Mouse (Mus musculus) stomach, postnatal 0 days (tissue): Measurements from ENCODE around the gene Pcdh7. TPM values are rescaled to one million over a fixed set of nuclear protein-coding genes. Genes with fewer than 3 reads are reported as not detected.

Experiments used
- ATAC-seq: fragments of 200-750 bp; cut with Nextera tagmentation; 2 replicates; pipeline ENCODE4 v1.8.0; 2017; ENCODE audit not compliant: low FRiP score, low TSS enrichment
- DNase-seq: peaks from one replicate; pipeline ENCODE4 v3.0.0-alpha.2; 2016; ENCODE audit warnings: low spot score
- H3K27ac ChIP-seq: fragments of 300-500 bp; sonication (generic); replicated peaks from 2 replicates; pipeline ENCODE4 v1.5.1; 2014; ENCODE audit warnings: mild to moderate bottlenecking, control low read depth
- H3K27me3 ChIP-seq: fragments of 300-500 bp; sonication (generic); 2 replicates; pipeline ENCODE4 v1.6.1; 2014; ENCODE audit warnings: low read length; ENCODE audit not compliant: control insufficient read depth, insufficient read depth
- H3K36me3 ChIP-seq: fragments of 300-500 bp; sonication (generic); 2 replicates; pipeline ENCODE4 v1.6.1; 2014; ENCODE audit warnings: low read length, mixed read lengths; ENCODE audit not compliant: control insufficient read depth, insufficient read depth
- H3K4me1 ChIP-seq: fragments of 300-500 bp; sonication (generic); replicated peaks from 2 replicates; pipeline ENCODE4 v1.6.1; 2014; ENCODE audit warnings: antibody characterized with exemption; ENCODE audit not compliant: control insufficient read depth, insufficient read depth
- H3K4me2 ChIP-seq: fragments of 300-500 bp; sonication (generic); replicated peaks from 2 replicates; pipeline ENCODE4 v1.6.1; 2014; ENCODE audit warnings: low read depth, mild to moderate bottlenecking, control low read depth, moderate library complexity
- H3K4me3 ChIP-seq: fragments of 300-500 bp; sonication (generic); 2 replicates; pipeline ENCODE4 v1.5.1; 2014; ENCODE audit warnings: low read depth, low read length, control low read depth
- H3K9ac ChIP-seq: fragments of 300-500 bp; sonication (generic); 2 replicates; pipeline ENCODE4 v1.6.1; 2014; ENCODE audit warnings: mild to moderate bottlenecking, low read length, control low read depth, mixed read lengths
- H3K9me3 ChIP-seq: fragments of 300-500 bp; sonication (generic); 2 replicates; pipeline ENCODE4 v1.6.1; 2016; ENCODE audit warnings: low read length; ENCODE audit not compliant: control insufficient read depth
- CTCF ChIP-seq: IDR thresholded peaks from 2 replicates; pipeline ENCODE4 v1.5.1; 2016; ENCODE audit warnings: antibody characterized with exemption, low read depth, mild to moderate bottlenecking, moderate library complexity
- EP300 ChIP-seq: optimal IDR thresholded peaks from 2 replicates; pipeline ENCODE3; 2016; ENCODE audit warnings: antibody characterized with exemption
- WGBS: fragments of 180-500 bp; shearing (Covaris S2); extraction: QIAGEN DNeasy Blood & Tissue Kit; methylation state at CpG from one replicate; pipeline ENCODE4 v1.1.7; 2014; 5-methylcytosine and 5-hydroxymethylcytosine counted together
- polyA plus RNA-seq: library from polyadenylated mRNA; unstranded; fragments of >200 nt; fragmentation: Nextera tagmentation; extraction: Ambion mirVana; gene quantifications from 2 replicates; pipeline ENCODE4 v1.2.1, GENCODE M21; 2015

Gene Pcdh7
- polyA plus RNA-seq, 1 experiment from 2014 or later, result 6.4 TPM

DNA sequence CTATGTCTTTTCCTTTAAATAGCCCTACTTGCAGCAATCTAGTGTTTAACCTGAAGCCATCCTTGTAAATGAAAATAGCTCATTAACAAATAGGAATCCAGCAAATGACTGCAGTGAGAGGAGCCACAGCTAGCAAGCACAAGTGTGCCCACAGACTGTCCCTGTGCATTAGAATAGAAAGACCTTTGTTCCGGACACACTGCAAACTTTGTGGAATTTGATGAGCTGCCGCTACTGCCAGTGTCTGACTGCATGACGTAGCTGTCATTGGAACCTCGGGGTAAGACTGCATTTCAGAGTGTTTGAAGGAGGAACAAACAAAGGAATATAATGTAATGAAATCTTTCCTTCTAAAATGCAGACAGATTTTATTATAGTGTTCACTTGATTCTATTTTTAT is 326.4 kb downstream of the Pcdh7 start:
- Histone ChIP-seq H3K9me3 (no peaks in the 10 kb centered on the region), H3K4me2 (no peak overlapping the region), H3K36me3 (no peaks in the 10 kb centered on the region), H3K27ac (no peak overlapping the region), H3K4me1 (no peaks in the 10 kb centered on the region), H3K9ac (no peak overlapping the region), H3K4me3 (no peak overlapping the region), H3K27me3 (no peaks in the 10 kb centered on the region)
- WGBS, result 55% methylated on average over 4 of the region's 4 CpGs
- ATAC-seq, result no peak
- no peak for TF ChIP-seq CTCF
- DNase-seq, result no peak

GRCm38 (mm10) chr5:58081054-58081453 is 363.3 kb downstream of the Pcdh7 start:
- no peaks in the 10 kb centered on the region for H3K9me3 ChIP-seq
- no peak for DNase-seq
- no peaks in the 10 kb centered on the region for H3K4me1 ChIP-seq
- TF ChIP-seq EP300 (no peak), CTCF (no peak)
- no peaks in the 10 kb centered on the region for H3K36me3 ChIP-seq
- H3K4me3 ChIP-seq, result no peak overlapping the region
- no peaks in the 10 kb centered on the region for H3K27me3 ChIP-seq
- H3K27ac ChIP-seq, result no peak overlapping the region
- WGBS, result 44% methylated on average over 4 of the region's 4 CpGs
- H3K4me2 ChIP-seq, result no peak overlapping the region
- no peak for ATAC-seq
- no peak overlapping the region for H3K9ac ChIP-seq

DNA sequence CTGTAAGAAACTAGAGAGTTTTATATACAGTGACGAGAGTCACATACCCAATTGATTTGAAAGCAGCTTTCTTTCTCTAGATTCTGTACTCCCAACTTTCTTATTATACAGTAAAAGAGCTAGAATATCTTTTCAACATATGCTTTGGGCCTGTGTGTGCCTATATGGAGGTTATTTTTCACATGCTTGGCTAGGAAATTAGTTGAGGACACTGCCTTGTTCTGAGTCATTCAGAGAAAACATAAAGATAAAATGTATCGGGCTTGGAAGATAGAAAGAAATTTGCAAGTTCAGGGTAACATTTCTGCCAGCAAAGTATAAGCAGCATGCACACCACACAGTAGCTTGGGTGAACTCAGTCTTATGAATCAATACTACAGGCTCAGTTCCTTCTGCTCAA is 364.5 kb downstream of the Pcdh7 start:
- Histone ChIP-seq H3K36me3 (no peaks in the 10 kb centered on the region), H3K4me1 (no peaks in the 10 kb centered on the region), H3K27ac (no peak overlapping the region), H3K4me3 (no peak overlapping the region), H3K27me3 (no peaks in the 10 kb centered on the region), H3K4me2 (no peak overlapping the region), H3K9me3 (no peaks in the 10 kb centered on the region), H3K9ac (no peak overlapping the region)
- DNase-seq (no peak), ATAC-seq (no peak)
- no peak for TF ChIP-seq EP300
- WGBS, result 75% methylated on average over 2 of the region's 2 CpGs

GRCm38 (mm10) chr5:58083056-58083455 is 365.3 kb downstream of the Pcdh7 start:
- 67% methylated on average over 3 of the region's 3 CpGs for WGBS
- no peak overlapping the region for H3K9ac ChIP-seq
- no peaks in the 10 kb centered on the region for H3K36me3 ChIP-seq
- DNase-seq, result no peak
- H3K4me3 ChIP-seq, result no peak overlapping the region
- no peak for TF ChIP-seq EP300
- no peak for TF ChIP-seq CTCF
- ATAC-seq, result no peak
- no peaks in the 10 kb centered on the region for H3K4me1 ChIP-seq
- no peaks in the 10 kb centered on the region for H3K9me3 ChIP-seq
- H3K27me3 ChIP-seq, result no peaks in the 10 kb centered on the region
- H3K27ac ChIP-seq, result no peak overlapping the region
- H3K4me2 ChIP-seq, result no peak overlapping the region

DNA sequence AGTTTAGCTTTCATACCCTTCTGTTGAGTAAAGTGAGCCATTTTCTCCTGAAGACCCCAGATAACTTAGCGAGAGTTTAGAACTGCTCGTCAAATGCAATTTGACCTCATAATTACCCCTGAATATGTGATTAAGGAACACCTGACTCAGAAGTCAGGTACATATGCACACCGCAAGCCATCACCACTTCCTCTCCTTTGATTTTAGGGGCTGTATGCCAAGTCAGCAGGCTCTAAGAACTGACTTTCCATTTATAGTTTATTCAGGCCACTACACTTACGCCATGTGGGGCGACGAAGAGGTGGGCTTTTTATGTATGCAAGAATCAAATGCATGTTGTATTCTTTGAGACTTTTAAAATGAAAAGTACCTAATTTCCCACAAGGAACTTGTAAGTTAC is 366.2 kb downstream of the Pcdh7 start:
- Histone ChIP-seq H3K4me2 (no peak overlapping the region), H3K36me3 (no peaks in the 10 kb centered on the region), H3K9ac (no peak overlapping the region), H3K4me1 (no peaks in the 10 kb centered on the region), H3K27ac (no peak overlapping the region), H3K4me3 (no peak overlapping the region), H3K27me3 (no peaks in the 10 kb centered on the region), H3K9me3 (no peaks in the 10 kb centered on the region)
- no peak for ATAC-seq
- DNase-seq, result no peak
- 85% methylated on average over 6 of the region's 6 CpGs for WGBS
- no peak for TF ChIP-seq CTCF
- TF ChIP-seq EP300, result no peak

- ATAC-seq (no peak), DNase-seq (no peak)
- H3K27ac ChIP-seq, result no peak overlapping the region
- no peaks in the 10 kb centered on the region for H3K27me3 ChIP-seq
- H3K4me2 ChIP-seq, result no peak overlapping the region
- H3K36me3 ChIP-seq, result no peaks in the 10 kb centered on the region
- WGBS, result 74% methylated on average over 4 of the region's 4 CpGs
- H3K9me3 ChIP-seq, result no peaks in the 10 kb centered on the region
- no peaks in the 10 kb centered on the region for H3K4me1 ChIP-seq
- no peak overlapping the region for H3K4me3 ChIP-seq
- TF ChIP-seq CTCF (no peak), EP300 (no peak)
- H3K9ac ChIP-seq, result no peak overlapping the region
Measured at GRCm38 (mm10) chr5:58108665-58109364, 391.0 kb downstream of the Pcdh7 start.
